Mouse (Mus musculus) forebrain, embryonic 16.5 days (tissue): ENCODE data around the gene Scn4a. TPM values are rescaled to one million over a fixed set of nuclear protein-coding genes. Genes with fewer than 3 reads are reported as not detected.

Experiments used
- ATAC-seq: fragments of 200-750 bp; cut with Nextera tagmentation; 2 replicates; pipeline ENCODE4 v1.8.0; 2017; ENCODE audit warnings: mild to moderate bottlenecking, moderate library complexity
- H3K27ac ChIP-seq: fragments of 300-500 bp; sonication (generic); 2 replicates; pipeline ENCODE4 v1.5.1; 2014; ENCODE audit warnings: low read length, control low read depth
- H3K27me3 ChIP-seq: fragments of 300-500 bp; sonication (generic); replicated peaks from 2 replicates; pipeline ENCODE4 v1.6.1; 2014; ENCODE audit warnings: low read length; ENCODE audit not compliant: control insufficient read depth, insufficient read depth
- H3K36me3 ChIP-seq: fragments of 300-500 bp; sonication (generic); 2 replicates; pipeline ENCODE4 v1.6.1; 2014; ENCODE audit not compliant: control insufficient read depth, insufficient read depth
- H3K4me1 ChIP-seq: fragments of 300-500 bp; sonication (generic); replicated peaks from 2 replicates; pipeline ENCODE4 v1.6.1; 2014; ENCODE audit warnings: low read length; ENCODE audit not compliant: control insufficient read depth, insufficient read depth
- H3K4me2 ChIP-seq: fragments of 300-500 bp; sonication (generic); 2 replicates; pipeline ENCODE4 v1.6.1; 2014; ENCODE audit warnings: mild to moderate bottlenecking, low read length, control low read depth
- H3K4me3 ChIP-seq: fragments of 300-500 bp; sonication (generic); replicated peaks from 2 replicates; pipeline ENCODE4 v1.5.1; 2014; ENCODE audit warnings: mild to moderate bottlenecking, low read length, control low read depth
- H3K9ac ChIP-seq: fragments of 300-500 bp; sonication (generic); replicated peaks from 2 replicates; pipeline ENCODE4 v1.6.1; 2014; ENCODE audit warnings: low read depth, low read length, control low read depth
- H3K9me3 ChIP-seq: fragments of 300-500 bp; sonication (generic); 2 replicates; pipeline ENCODE4 v1.6.1; 2016; ENCODE audit warnings: low read length; ENCODE audit not compliant: control insufficient read depth
- WGBS: fragments of 180-500 bp; shearing (Covaris S2); extraction: QIAGEN DNeasy Blood & Tissue Kit; methylation state at CpG from one replicate; pipeline ENCODE4 v1.1.7; 2014; 5-methylcytosine and 5-hydroxymethylcytosine counted together
- polyA plus RNA-seq: library from polyadenylated mRNA; unstranded; fragments of >200 nt; fragmentation: Nextera tagmentation; extraction: Ambion mirVana; gene quantifications from 2 replicates; pipeline ENCODE4 v1.2.1, GENCODE M21; 2015

Scn4a gene
- polyA plus RNA-seq, 1 experiment from 2014 or later = 0.03 TPM

GRCm38 (mm10) chr11:106273311-106273684, 79.8 kb downstream of the Scn4a start:
- Histone ChIP-seq H3K9me3 (no peaks in the 10 kb centered on the region), H3K4me2 (peak overlapping the region; percentile 77), H3K27ac (peak overlapping the region; percentile 55; the same call in 1 of the 2 replicates), H3K4me1 (peaks cover 32% of the 10 kb centered on the region), H3K27me3 (no peaks in the 10 kb centered on the region), H3K4me3 (peak overlapping the region; percentile 85), H3K36me3 (no peaks in the 10 kb centered on the region), H3K9ac (peak overlapping the region; percentile 55)
- 19% methylated on average over 16 of the region's 16 CpGs for WGBS
- ATAC-seq = peak; percentile 11; the same call in 1 of the 2 replicates

- no peaks in the 10 kb centered on the region for H3K9me3 ChIP-seq
- peaks cover 35% of the 10 kb centered on the region for H3K4me1 ChIP-seq
- H3K4me2 ChIP-seq = peak within 1 kb of the TSS; percentile 77
- peak within 1 kb of the TSS; percentile 85 for H3K4me3 ChIP-seq
- no peaks in the 10 kb centered on the region for H3K36me3 ChIP-seq
- ATAC-seq = peak; percentile 94
- H3K27me3 ChIP-seq = no peaks in the 10 kb centered on the region
- under 1% methylated on average over 71 of the region's 72 CpGs for WGBS
- H3K27ac ChIP-seq = peak within 1 kb of the TSS; percentile 85
- H3K9ac ChIP-seq = peak within 1 kb of the TSS; percentile 90
Measured at GRCm38 (mm10) chr11:106272644-106273310, 80.3 kb downstream of the Scn4a start, which contains the start of gene Smarcd2. Gene Smarcd2 (minus strand): TSS chr11:106272972.

- H3K27ac ChIP-seq = peak overlapping the region; percentile 85
- H3K9me3 ChIP-seq = no peaks in the 10 kb centered on the region
- H3K36me3 ChIP-seq = peaks cover under 1% of the 10 kb centered on the region; the same call in 1 of the 2 replicates
- H3K27me3 ChIP-seq = no peaks in the 10 kb centered on the region
- peaks cover 39% of the 10 kb centered on the region for H3K4me1 ChIP-seq
- peak overlapping the region; percentile 85 for H3K4me3 ChIP-seq
- peak overlapping the region; percentile 90 for H3K9ac ChIP-seq
- 1% methylated on average over 39 of the region's 41 CpGs for WGBS
- peak overlapping the region; percentile 71 for H3K4me2 ChIP-seq
- ATAC-seq = no peak
Measured at GRCm38 (mm10) chr11:106271794-106272643, 81.1 kb downstream of the Scn4a start.

GRCm38 (mm10) chr11:106271131-106271793, 81.8 kb downstream of the Scn4a start:
- Histone ChIP-seq H3K4me3 (peak overlapping the region; percentile 85), H3K4me2 (peak overlapping the region; percentile 71), H3K27ac (peak overlapping the region; percentile 85), H3K27me3 (no peaks in the 10 kb centered on the region), H3K9me3 (no peaks in the 10 kb centered on the region), H3K4me1 (peaks cover 36% of the 10 kb centered on the region), H3K9ac (peak overlapping the region; percentile 90), H3K36me3 (peaks cover 7% of the 10 kb centered on the region; the same call in 1 of the 2 replicates)
- ATAC-seq = no peak
- WGBS = 39% methylated on average over 5 of the region's 5 CpGs

GRCm38 (mm10) chr11:106269060-106269431, 84.0 kb downstream of the Scn4a start:
- WGBS = 57% methylated on average over 3 of the region's 3 CpGs
- Histone ChIP-seq H3K27ac (peak overlapping the region; percentile 56), H3K4me3 (no peak overlapping the region), H3K9ac (no peak overlapping the region), H3K4me1 (peaks cover 34% of the 10 kb centered on the region), H3K4me2 (no peak overlapping the region), H3K27me3 (no peaks in the 10 kb centered on the region), H3K36me3 (peaks cover 26% of the 10 kb centered on the region), H3K9me3 (no peaks in the 10 kb centered on the region)
- no peak for ATAC-seq

Other genes with a start within 250 kb of the Scn4a start
- gene Gm10840, start 192.4 kb downstream of the Scn4a start, polyA plus RNA-seq = 1.1 and 1.2 TPM in 2 replicates
- 205 and 209 TPM in 2 replicates for gene Limd2, start 192.4 kb downstream of the Scn4a start, polyA plus RNA-seq
- gene Strada, start 151.1 kb downstream of the Scn4a start, polyA plus RNA-seq = 28.8 and 30.9 TPM in 2 replicates
- 110 TPM in 2 replicates for gene Ccdc47, start 136.9 kb downstream of the Scn4a start, polyA plus RNA-seq
- gene Ddx42, start 136.4 kb downstream of the Scn4a start, polyA plus RNA-seq = 112 and 115 TPM in 2 replicates
- gene Ftsj3, start 97.2 kb downstream of the Scn4a start, polyA plus RNA-seq = 40.7 and 41.8 TPM in 2 replicates
- 270 and 287 TPM in 2 replicates for gene Psmc5, start 97.1 kb downstream of the Scn4a start, polyA plus RNA-seq
- gene Smarcd2, start 80.3 kb downstream of the Scn4a start, polyA plus RNA-seq = 12.4 and 13.7 TPM in 2 replicates
- gene Tcam1, start 76.6 kb downstream of the Scn4a start, polyA plus RNA-seq = 0.11 and 0.17 TPM in 2 replicates
- not detected in 2 replicates for gene Gh, start 51.4 kb downstream of the Scn4a start, polyA plus RNA-seq
- 0.65 and 0.75 TPM in 2 replicates for gene Cd79b, start 38.5 kb downstream of the Scn4a start, polyA plus RNA-seq
- not detected in 2 replicates for gene Prr29, start 12.2 kb upstream of the Scn4a start, polyA plus RNA-seq
- gene Icam2, start 34.8 kb upstream of the Scn4a start, polyA plus RNA-seq = 10.9 and 12.6 TPM in 2 replicates
- 4.9 and 6.0 TPM in 2 replicates for gene Ern1, start 134.6 kb upstream of the Scn4a start, polyA plus RNA-seq